28 mouse cellular contexts compared by ENCODE assay signal in genomic region chr15:30726066-30726465, GRCm38 (mm10).
A peak's percentile ranks its signal among the peaks of the same experiment; 100 is the strongest.
DNase-seq lines count a peak whose midpoint lies in the region; ATAC-seq and TF ChIP-seq lines count a peak whose summit lies in the region.
"Had no signal": no experiment of that assay in that cellular context is flagged by ENCODE, and none has a peak within 500 bp of the region (broad histone marks: within the 10 kb centered on the region; RNA-seq: fewer than 3 reads in every experiment).

No protein-coding gene starts in this region.

- no peaks in the 10 kb centered on the region for H3K9me3 ChIP-seq in hindbrain, embryonic 11.5 days (ENCODE audit: control insufficient read depth, low read length)
- H3K9me3 ChIP-seq in hindbrain, embryonic 10.5 days = no peaks in the 10 kb centered on the region
- H3K9me3 ChIP-seq in midbrain, embryonic 13.5 days = no peaks in the 10 kb centered on the region
- no peaks in the 10 kb centered on the region for H3K9me3 ChIP-seq in midbrain, postnatal 0 days (ENCODE audit: low read length)
- no peaks in the 10 kb centered on the region for H3K9me3 ChIP-seq in forebrain, embryonic 13.5 days (replicated peaks)
- H3K9me3 ChIP-seq: embryonic facial prominence, embryonic 12.5 days; G1E; hindbrain, embryonic 15.5 days; kidney, embryonic 15.5 days; liver, embryonic 12.5 days; stomach, embryonic 15.5 days had no signal

- DNase-seq in hindbrain, embryonic 11.5 days (ENCODE audit: low spot score) = no peak
- DNase-seq in hindbrain, embryonic 10.5 days (ENCODE audit: low spot score) = no peak
- no peak for DNase-seq in midbrain, postnatal 0 days (ENCODE audit: low spot score)
- peak; percentile 5 for DNase-seq in R1 (ENCODE audit: low read depth, low spot score)
- no peak for DNase-seq in lung, postnatal 25 days (ENCODE audit: low spot score)
- DNase-seq in adrenal gland, postnatal 14 days = no peak
- DNase-seq: adrenal gland, postnatal 10 days; cerebellum, adult 11-12 months; cerebellum, adult 9-11 months; embryo, embryonic 11 days; gastrocnemius, postnatal 10 days; heart, postnatal 14 days; kidney, adult 18-20 months; kidney, postnatal 36 days; layer of hippocampus, postnatal 36 days; left cerebral cortex, postnatal 4 days; liver, postnatal 0 days; lung, postnatal 4 days; right cerebral cortex, postnatal 25 days had no signal

- no peak overlapping the region for H3K4me2 ChIP-seq in hindbrain, embryonic 11.5 days (replicated peaks; ENCODE audit: low read depth, low read length)
- H3K4me2 ChIP-seq in midbrain, embryonic 13.5 days (replicated peaks) = no peak overlapping the region
- no peak overlapping the region for H3K4me2 ChIP-seq in midbrain, postnatal 0 days (ENCODE audit: low read depth, low read length, poor library complexity, severe bottlenecking)
- H3K4me2 ChIP-seq in forebrain, embryonic 13.5 days = 0 out of 2 replicates have a peak overlapping the region, but pooled peaks have one; percentile 0
- H3K4me2 ChIP-seq: embryonic facial prominence, embryonic 12.5 days; hindbrain, embryonic 15.5 days; kidney, embryonic 15.5 days; liver, embryonic 12.5 days; stomach, embryonic 15.5 days had no signal

- no peaks in the 10 kb centered on the region for H3K36me3 ChIP-seq in hindbrain, embryonic 11.5 days (ENCODE audit: control insufficient read depth, insufficient read depth, low read length)
- no peaks in the 10 kb centered on the region for H3K36me3 ChIP-seq in hindbrain, embryonic 10.5 days
- no peaks in the 10 kb centered on the region for H3K36me3 ChIP-seq in midbrain, embryonic 13.5 days
- H3K36me3 ChIP-seq in midbrain, postnatal 0 days (ENCODE audit: insufficient read depth, low read length) = no peaks in the 10 kb centered on the region
- no peaks in the 10 kb centered on the region for H3K36me3 ChIP-seq in forebrain, embryonic 13.5 days (ENCODE audit: poor library complexity, severe bottlenecking)
- H3K36me3 ChIP-seq: embryonic facial prominence, embryonic 12.5 days; G1E; hindbrain, embryonic 15.5 days; kidney, embryonic 15.5 days; liver, embryonic 12.5 days; stomach, embryonic 15.5 days had no signal

- TF ChIP-seq CTCF in midbrain, postnatal 0 days (IDR thresholded peaks at IDR 0.05) = no peak

- no peak overlapping the region for H3K9ac ChIP-seq in hindbrain, embryonic 11.5 days (ENCODE audit: low read depth, low read length)
- no peak overlapping the region for H3K9ac ChIP-seq in midbrain, embryonic 13.5 days (replicated peaks)
- H3K9ac ChIP-seq in midbrain, postnatal 0 days (replicated peaks; ENCODE audit: low read length, poor library complexity, severe bottlenecking) = no peak overlapping the region
- H3K9ac ChIP-seq in forebrain, embryonic 13.5 days = no peak overlapping the region
- H3K9ac ChIP-seq: embryonic facial prominence, embryonic 12.5 days; hindbrain, embryonic 15.5 days; kidney, embryonic 15.5 days; liver, embryonic 12.5 days; liver, postnatal 0 days; stomach, embryonic 15.5 days had no signal

- H3K27ac ChIP-seq in hindbrain, embryonic 11.5 days (ENCODE audit: low read depth, low read length) = no peak overlapping the region
- no peak overlapping the region for H3K27ac ChIP-seq in hindbrain, embryonic 10.5 days
- no peak overlapping the region for H3K27ac ChIP-seq in midbrain, embryonic 13.5 days
- H3K27ac ChIP-seq in midbrain, postnatal 0 days (ENCODE audit: low read depth, low read length) = no peak overlapping the region
- H3K27ac ChIP-seq in forebrain, embryonic 13.5 days = peak overlapping the region; percentile 51; the same call in 1 of the 2 replicates
- H3K27ac ChIP-seq: embryonic facial prominence, embryonic 12.5 days; hindbrain, embryonic 15.5 days; kidney, embryonic 15.5 days; liver, embryonic 12.5 days; stomach, embryonic 15.5 days had no signal

- ATAC-seq in hindbrain, embryonic 11.5 days (ENCODE audit: low FRiP score) = peak; percentile 68; the same call in 1 of the 2 replicates
- ATAC-seq in midbrain, embryonic 13.5 days = peak; percentile 77; the same call in 1 of the 2 replicates
- ATAC-seq in midbrain, postnatal 0 days (ENCODE audit: low FRiP score) = no peak
- peak; percentile 83 for ATAC-seq in forebrain, embryonic 13.5 days
- ATAC-seq: liver, embryonic 12.5 days; liver, postnatal 0 days had no signal

- WGBS in hindbrain, embryonic 11.5 days = 81% methylated on average over 5 of the region's 5 CpGs
- WGBS in hindbrain, embryonic 10.5 days = 89% methylated on average over 5 of the region's 5 CpGs
- 70% methylated on average over 5 of the region's 5 CpGs for WGBS in midbrain, embryonic 13.5 days
- WGBS in midbrain, postnatal 0 days = 69% methylated on average over 5 of the region's 5 CpGs
- WGBS in forebrain, embryonic 13.5 days = 33% methylated on average over 5 of the region's 5 CpGs

- no peaks in the 10 kb centered on the region for H3K4me1 ChIP-seq in hindbrain, embryonic 11.5 days (replicated peaks; ENCODE audit: control insufficient read depth, insufficient read depth, low read length)
- H3K4me1 ChIP-seq in hindbrain, embryonic 10.5 days (replicated peaks) = no peaks in the 10 kb centered on the region
- peaks cover 8% of the 10 kb centered on the region; the same call in 1 of the 2 replicates for H3K4me1 ChIP-seq in midbrain, embryonic 13.5 days (replicated peaks)
- H3K4me1 ChIP-seq in midbrain, postnatal 0 days (ENCODE audit: insufficient read depth, low read length) = no peaks in the 10 kb centered on the region
- peaks cover 26% of the 10 kb centered on the region for H3K4me1 ChIP-seq in forebrain, embryonic 13.5 days
- H3K4me1 ChIP-seq: embryonic facial prominence, embryonic 12.5 days; hindbrain, embryonic 15.5 days; kidney, embryonic 15.5 days; liver, embryonic 12.5 days; megakaryocyte, embryonic 14.5 days; stomach, embryonic 15.5 days had no signal

- no peaks in the 10 kb centered on the region for H3K27me3 ChIP-seq in hindbrain, embryonic 11.5 days (ENCODE audit: control insufficient read depth, insufficient read depth, low read length)
- no peaks in the 10 kb centered on the region for H3K27me3 ChIP-seq in hindbrain, embryonic 10.5 days (ENCODE audit: insufficient read depth, poor library complexity, severe bottlenecking)
- no peaks in the 10 kb centered on the region for H3K27me3 ChIP-seq in midbrain, embryonic 13.5 days
- no peaks in the 10 kb centered on the region for H3K27me3 ChIP-seq in midbrain, postnatal 0 days (ENCODE audit: insufficient read depth, low read length)
- no peaks in the 10 kb centered on the region for H3K27me3 ChIP-seq in forebrain, embryonic 13.5 days
- H3K27me3 ChIP-seq: embryonic facial prominence, embryonic 12.5 days; hindbrain, embryonic 15.5 days; kidney, embryonic 15.5 days; liver, embryonic 12.5 days; megakaryocyte, embryonic 14.5 days; stomach, embryonic 15.5 days had no signal

- H3K4me3 ChIP-seq in hindbrain, embryonic 11.5 days (ENCODE audit: low read depth, low read length) = no peak overlapping the region
- no peak overlapping the region for H3K4me3 ChIP-seq in hindbrain, embryonic 10.5 days
- no peak overlapping the region for H3K4me3 ChIP-seq in midbrain, embryonic 13.5 days (replicated peaks)
- H3K4me3 ChIP-seq in midbrain, postnatal 0 days (ENCODE audit: low read depth, low read length) = no peak overlapping the region
- H3K4me3 ChIP-seq in forebrain, embryonic 13.5 days = no peak overlapping the region
- H3K4me3 ChIP-seq: embryonic facial prominence, embryonic 12.5 days; hindbrain, embryonic 15.5 days; kidney, embryonic 15.5 days; liver, embryonic 12.5 days; megakaryocyte, embryonic 14.5 days; stomach, embryonic 15.5 days had no signal
